Mouse (Mus musculus): ENCODE measurements at regions not wholly inside any gene's neighbourhood (a gene's known extent, or its start where the extent isn't known, plus 50 kb on each side); places are given as distances from the start of the nearest gene placed in this dataset.
A peak's percentile ranks its signal among the peaks of the same experiment; 100 is the strongest.

DNA sequence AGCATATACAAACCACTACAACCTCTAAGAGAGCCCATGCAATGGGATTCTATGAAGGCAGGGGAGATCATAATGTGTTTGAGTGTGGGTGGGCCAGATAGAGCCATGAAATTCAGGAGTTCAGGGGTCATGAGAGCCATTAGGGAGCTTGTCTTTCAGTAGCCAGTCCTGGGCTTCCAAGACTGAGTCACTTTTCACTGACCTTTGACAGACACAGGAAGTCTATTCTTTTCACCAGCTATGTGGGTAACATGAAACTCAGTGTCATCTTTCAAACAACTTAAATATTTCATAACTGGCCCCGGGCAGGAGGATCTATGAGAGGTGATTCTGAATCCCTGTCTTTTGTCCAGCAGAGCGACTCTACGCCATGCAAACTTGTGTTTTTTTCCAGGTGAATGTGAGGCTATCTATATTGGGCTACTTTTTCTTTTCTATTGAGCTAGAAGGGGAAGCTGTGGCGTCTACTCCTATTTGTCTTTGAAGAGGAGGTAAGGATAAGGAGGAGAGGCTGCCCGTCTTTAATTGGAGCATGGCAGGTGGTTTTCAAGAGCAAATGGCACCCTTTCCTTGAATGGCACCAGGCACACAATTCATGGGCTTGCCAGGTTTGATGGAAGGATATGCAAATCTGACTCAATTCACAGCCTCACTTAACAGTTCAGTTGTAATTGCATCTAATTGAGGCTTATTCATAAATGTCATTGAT, 95.6 kb upstream of the Chd2 start:
- DNase-seq, result no peak

DNA sequence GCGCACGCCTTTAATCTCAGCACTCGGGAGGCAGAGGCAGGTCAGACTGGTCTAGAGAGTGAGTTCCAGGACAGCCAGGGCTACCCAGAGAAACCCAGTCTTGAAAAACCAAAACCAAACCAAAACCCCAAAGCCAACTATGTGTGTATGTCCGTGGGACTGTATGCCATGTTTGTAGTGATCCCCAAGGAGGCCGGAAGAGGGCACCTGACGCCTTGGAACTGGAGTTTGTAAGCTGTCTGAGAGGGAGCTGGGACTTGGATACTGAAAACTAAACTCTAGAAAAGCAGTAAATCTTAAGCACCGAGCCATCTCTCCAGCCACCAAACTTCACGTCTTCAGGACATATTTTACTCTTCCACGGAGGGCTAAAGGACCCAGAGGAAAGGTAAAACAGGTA, 93.8 kb upstream of the Chd2 start:
- DNase-seq, result no peak

DNA sequence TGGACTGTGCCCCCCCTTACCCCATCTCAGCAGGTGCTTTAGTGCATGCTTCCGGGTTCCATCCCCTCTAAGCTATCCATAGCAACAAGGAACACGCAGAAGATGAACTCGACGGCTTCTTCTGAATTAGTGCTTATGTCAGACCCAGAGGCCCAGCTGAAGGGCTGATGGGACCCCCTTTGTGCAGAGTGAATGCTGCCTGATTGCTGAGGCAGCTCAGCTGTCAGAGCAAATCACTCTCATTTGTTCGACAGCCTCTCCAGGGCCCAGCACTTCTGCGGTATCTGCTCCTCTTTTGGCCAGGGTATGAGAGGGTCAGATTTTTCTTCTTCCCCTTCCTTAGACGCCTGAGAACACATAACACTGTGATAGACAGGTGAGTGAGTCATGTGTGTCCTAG, 89.2 kb upstream of the Chd2 start:
- DNase-seq, result no peak

DNA sequence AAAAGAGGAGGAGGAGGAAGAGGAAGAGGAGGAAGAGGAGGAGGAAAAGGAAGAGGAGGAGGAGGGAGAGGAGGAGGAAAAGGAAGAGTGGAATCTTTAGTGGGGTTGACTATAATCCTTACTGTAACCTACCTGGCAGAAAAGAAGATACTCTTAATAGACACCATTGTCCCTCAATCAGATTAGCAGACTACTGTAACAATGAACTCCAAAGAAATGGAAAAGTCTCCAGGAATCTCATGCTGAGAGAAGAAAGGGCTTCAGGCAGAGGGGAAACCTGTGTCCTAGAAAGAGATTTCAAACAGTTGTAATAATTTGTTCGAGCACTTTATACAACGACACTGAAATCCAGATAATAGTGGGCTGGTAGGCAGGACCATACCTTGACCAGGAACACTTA, 87.6 kb upstream of the Chd2 start:
- no peak for DNase-seq

DNA sequence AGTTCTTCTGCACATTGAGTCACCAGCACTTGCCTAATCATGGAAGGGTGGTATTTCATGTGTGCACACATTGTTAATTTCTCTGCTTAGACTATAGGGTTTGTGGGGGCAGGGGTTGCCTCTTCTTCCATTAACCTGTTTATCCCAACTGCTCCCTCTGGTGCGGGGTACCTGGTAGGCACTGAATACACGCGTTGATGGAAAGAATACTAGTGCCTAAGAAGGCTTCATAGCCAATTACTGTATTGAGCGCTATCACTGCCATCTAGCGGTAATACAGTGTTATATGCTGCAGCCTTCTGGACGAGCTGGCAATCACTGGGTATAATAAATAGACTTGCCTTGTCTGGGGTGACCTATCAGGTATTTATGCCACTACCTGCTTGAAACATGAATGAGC, 86.4 kb upstream of the Chd2 start:
- DNase-seq, result peak; percentile 74 to 80

DNA sequence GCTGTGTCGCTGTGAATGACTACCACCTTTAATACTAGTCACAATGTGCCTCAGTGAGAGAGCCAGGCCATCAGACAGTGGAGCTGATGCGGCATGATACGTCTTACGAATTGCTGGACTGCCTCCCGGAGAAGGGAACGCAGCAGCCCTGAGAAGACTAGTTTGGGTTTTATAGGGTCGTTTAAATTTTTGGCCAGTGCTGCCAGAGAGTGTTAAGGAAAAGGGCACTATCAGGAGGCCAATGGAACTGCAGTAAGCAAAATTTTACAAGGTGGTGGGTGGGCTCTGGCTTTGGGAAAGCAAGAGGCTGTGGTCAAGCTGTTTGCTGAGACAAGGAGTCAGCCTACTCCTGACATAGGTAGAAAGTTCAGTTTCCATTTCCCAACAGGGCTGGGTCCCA, 84.7 kb upstream of the Chd2 start:
- no peak for DNase-seq

DNA sequence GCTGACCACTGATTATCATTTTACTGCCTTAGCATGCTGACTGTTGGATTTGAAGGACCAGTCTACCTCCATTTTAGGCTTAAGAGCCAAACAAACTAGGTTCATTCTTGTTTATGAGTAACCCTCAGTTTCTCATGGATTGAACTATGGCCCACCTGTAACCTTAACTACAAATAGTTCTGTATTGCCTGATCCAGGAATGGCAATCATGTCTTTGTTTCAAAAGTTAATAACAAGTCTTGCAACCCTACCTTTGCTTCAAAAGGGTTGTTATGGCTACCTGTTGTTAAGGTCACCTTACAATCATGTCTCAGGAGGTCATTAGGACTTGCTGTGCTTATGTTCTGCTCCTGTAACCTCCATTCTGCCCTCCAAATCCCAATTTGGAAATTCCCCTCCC, 84.0 kb upstream of the Chd2 start:
- no peak for DNase-seq

DNA sequence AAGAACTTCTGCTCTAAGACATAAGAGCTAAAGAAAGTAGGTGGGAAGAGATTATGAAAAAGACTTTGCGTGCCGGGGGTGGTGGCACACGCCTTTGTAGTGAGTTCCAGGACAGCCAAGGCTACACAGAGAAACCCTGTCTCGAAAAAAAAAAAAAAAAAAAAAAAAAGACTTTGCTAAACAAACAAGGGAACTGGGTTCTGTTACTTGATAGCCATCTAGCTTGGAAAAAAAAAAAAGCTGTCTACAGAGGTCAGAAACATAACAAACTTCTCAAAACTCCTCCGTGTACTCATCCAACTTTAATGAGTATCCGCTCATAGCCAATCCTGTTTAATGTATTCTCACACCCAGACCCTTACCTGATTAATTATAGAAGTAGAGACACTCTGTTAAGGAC, 83.4 kb upstream of the Chd2 start:
- no peak for DNase-seq

DNA sequence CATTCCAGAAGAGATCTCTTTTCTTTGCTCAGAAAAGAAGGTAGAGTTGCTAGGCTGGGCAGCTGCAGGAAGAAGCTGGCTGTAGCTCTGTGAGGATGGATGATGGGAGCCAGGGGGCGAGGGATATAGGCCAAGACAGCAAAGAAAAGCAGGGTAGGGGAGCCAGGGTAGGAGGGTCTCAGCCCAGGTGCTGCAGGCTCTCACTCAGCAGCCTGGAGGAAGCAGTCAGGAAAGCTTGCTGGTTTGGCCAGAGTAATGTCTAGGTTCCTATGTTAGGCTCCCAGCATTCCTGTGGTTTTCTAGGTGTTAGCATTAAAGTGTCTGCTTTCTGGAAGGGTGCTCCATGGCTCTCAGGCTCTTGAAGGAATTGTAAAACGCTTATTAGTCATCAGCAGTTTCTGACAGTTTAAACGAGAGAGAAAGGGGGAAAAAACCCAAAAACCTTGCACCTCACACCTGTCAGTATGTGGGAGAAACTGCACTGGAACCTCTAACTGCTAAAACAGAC, 82.5 kb upstream of the Chd2 start:
- no peak for DNase-seq

DNA sequence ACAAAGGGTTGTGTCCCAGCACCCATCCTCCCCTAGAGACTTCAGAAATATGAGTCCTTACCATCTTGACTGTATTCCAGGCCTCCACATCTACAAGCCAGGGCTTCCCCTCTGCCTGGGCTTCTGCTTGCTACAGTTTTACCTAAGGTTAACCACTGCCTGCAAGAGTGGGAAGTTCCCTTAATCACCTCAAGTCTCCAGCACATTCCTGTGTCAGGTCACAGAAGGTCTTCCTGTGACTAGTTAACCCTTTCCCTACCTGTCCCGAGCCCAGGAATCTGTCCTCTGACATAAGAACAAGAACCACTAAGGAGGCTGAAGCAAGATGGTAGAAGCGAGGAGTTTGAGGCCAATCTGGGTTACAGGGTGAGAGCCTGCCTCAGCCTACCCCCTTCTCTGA, 80.8 kb upstream of the Chd2 start:
- DNase-seq, result no peak

DNA sequence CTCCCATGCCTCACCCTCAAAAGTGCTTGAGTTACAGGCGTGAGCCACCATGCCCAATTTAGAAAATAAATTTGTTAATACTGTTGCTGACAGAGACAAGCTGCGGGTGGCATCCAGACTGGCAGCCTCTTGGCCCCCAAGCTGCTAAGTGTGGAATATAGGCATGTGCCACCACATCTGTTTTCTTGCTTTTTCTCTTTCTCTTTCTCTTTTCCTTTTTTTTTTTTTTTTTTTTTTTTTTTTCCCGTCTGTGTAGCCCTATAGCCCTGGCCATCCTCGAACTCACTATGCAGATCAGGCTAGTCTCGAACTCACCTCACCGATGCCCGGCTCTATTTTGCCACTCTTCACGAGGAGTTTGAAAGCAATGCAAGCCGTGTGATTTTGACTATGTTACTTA, 78.7 kb upstream of the Chd2 start:
- no peak for DNase-seq

DNA sequence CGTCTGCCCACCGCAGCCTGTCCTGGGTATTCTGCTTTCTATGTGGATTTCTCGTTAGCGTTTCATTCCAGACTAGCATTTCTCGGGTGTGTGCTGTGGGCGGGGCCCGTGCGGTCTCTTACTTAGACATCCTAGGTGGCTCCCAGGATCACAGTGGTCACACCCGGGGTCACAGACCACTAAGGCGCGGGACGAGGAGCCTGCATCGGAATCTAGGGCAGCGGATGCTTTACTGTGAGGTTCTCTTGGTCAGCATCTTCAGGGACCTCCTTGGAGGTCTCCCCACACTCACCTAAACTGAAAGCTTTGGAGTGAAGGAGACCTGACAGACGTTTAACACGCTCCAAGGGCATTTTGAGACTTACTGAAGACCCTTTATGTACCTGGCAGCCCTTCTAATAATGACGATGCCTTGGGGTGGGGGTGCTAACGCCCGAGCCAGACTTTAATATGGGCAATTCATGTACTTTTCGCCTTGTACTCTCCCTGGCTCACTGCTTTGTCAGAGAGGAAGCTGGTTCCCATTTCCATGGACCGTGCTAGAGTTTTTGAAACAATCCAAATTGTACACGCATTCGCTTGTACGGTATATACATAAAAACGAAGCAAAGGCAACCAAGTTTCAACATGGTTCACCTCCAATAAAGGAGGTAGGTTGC, 77.3 kb upstream of the Chd2 start:
- no peak for DNase-seq

DNA sequence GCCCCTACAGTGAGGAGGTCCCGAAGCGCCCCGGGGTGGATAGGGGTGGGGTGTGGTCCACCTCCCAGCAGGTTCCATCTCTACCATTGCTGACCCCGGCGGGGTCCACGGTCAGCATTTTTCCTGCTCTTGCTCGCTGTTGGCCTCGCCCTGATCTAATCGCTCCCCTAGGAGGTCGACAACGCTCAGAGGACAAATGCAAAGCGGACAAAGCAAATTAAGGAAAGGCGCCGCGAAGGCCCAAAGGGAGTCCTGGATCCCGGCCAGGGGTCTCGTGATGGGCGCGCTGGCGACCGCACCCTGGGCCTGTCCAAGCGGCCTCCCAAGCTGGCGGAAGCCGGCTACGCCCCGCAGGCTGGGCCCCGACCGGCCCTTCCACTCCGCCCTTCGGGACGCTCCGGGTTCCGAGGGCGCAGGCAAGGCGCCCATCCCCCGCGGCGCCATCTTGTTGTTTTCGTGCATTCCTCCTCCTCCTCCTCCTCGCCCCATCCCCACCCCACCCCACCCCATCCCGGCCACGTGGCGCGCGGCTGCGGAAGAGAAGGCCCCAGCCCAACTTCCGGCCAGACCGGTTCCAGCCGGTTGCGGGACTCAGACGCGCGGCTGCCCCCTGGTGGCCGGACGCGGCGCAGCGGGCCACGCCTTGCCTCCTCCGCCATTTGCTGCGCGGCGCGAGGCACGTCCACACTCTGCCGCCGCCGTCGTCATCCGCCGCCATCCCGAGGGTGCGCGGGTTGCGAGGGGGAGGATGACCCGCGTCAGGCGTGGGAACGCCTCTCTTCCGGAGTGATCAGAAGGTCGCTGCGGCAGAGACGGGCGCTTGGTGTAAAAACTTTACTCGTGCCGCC, 76.5 kb upstream of the Chd2 start:
- peak; percentile 100 for DNase-seq

DNA sequence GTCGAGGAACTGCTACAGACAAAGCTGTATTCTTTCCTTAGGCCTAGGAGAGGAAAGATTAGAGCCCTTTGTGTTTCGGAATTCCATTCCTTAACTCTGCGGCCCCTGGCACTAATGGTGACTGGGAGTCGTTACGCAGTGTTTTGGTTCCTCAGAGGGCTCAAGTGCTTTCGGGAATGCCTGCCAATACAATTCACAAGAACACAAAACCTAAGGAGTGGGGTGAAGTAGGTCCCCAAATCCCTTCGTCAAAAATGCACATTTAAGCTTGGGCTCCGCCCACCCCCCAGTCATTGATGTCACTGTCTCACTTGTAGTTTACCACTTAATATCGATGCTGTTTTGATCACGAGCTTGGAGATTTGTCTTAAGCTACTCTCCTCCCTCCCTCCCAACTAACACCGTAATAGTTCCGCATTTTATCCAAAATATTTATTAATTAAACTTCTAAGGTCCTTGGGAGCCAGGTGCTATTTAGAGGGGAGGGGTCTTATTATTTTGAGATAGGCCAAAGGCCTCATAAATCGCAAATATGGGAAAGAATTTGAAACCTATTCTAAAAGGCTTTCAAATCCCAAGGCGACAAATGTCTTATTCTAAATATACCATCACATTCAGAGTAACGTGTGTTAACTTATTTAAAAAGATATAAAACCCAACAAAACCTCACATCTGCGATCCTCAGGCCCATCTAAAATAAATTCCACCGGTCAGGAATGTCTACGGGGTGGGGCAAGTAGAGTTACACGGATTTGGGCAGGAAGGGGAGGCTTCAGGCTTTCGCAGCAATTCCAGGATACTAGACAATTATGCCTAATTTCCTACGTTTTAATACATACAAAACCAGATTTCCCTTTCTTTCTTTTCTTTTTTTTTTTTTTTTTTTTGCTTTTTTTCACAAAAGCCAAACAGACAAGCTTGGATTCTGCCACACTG, 75.6 kb upstream of the Chd2 start:
- peak; percentile 74 to 80 for DNase-seq

DNA sequence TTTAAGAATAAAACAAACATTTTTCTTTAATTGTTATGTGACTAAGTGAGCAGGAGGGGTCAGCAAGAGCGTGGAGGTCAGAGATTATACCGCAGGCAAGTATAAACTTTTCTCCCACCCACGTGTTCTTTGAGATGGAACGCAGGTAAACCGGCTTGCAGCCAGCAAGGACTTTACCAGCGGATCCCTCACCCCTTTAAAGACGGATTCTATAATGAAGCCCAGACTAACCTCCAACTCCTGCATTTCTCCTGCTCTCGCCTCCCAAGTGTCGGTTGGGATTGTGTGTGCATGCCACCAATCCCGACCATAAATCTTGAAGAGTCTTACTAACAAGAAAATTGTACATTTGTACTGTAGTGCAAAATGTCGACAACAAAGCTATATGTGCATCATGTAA, 74.4 kb upstream of the Chd2 start:
- no peak for DNase-seq

DNA sequence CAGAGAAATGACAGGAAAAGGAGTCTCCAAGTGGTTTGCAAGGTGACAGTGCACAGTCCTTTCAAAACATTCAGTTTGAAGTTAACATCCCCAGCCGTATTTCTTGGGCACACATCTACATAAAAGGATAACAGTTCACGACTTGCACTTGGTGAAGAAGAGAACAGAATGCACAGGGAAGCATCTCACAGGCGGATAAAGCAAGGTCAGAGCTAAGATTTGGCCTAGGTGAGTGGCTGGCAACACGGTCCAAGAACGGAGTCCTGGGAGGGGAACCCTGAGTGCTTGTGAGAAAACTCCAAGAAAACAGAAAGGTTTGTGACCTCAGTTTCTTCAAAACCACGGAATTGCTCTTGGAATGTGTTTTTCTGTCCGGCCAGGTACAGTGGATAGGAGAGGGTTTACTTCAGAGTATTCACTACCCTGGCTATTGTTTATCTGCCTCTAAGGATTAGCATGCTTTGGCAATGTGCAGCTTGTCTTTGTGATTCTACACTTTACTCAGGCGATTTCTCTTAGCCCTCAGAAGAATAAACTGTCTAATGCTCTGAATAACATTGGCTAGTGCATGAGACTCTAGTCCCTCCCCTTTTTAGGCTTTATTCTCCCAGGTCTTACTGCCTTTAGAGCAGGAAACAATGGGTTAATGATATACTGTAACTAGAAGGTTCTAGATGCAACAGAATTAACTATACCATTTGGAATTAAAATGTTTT, 73.4 kb upstream of the Chd2 start:
- DNase-seq, result no peak

DNA sequence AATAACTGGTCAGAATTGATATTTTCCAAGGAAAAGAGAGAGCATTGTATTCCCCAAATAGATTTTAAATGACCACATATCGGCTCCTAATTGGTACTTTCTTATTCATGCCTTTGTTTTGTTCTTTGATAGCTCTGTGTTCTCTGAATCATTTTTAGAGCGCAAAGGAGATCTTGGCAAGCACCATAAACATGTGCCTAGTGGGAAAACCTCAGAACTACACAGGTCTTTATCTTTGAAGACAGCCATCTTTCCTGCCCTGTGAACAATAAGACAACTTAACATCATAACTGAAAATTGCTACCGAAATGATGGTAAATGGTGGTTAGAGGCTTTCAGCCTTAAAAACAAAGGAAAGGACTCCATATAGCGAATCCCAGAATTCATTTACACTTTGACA, 72.7 kb upstream of the Chd2 start:
- DNase-seq, result no peak

DNA sequence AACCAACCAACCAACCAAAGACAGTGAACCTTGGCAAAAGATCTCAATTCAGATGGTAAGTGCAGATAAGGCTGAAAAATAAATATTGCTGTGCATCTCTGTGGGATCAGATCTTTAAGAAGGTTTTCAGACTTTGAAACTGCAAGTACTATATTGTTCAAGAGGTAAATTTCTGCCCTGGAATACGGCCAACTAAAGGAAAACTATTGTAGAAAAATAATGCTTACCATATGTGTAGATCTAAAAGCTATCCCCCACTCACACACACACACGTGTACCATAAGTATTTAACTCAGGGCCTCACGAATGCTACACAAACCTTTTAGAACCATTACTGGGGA, 71.1 kb upstream of the Chd2 start:
- no peak for DNase-seq

DNA sequence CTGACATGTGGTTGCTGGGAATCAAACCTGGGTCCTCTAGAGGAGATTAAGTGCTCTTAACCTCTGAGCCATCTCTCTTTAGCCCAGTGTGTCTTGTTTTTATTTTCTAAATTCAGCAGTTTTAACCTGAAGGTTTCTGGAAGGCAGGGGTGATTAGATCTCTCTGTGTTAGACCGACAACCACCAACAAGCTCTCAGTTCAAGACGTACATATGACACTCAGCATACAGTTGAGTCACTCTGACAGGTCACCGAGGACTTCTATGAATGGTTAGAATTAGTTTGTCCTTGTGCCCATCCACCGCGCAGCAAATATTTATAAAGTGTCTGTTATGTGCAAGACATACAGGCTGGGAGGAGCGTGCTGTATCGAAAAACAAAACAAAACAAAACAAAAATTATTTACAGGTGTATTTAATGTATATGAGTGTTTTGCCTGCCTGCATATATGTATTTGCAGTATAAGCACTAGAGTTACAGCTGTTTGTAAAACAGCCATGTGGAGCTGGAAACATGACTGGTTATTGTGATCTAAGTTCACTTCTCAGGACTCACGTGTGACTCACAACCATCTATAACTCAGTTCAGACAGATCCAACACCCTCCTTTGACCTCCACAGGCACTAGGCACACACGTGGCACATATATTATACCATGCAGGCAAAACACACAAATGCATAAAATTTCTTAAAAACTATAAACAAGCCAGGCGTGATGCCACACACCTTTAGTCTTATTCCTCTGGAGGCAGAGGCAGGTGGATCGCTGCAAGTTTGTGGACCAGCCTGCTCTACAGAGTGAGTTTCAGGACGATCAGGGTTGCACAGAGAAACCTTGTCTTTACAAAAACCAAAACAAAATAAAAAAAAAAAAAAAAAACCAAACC, 70.5 kb upstream of the Chd2 start:
- no peak for DNase-seq

DNA sequence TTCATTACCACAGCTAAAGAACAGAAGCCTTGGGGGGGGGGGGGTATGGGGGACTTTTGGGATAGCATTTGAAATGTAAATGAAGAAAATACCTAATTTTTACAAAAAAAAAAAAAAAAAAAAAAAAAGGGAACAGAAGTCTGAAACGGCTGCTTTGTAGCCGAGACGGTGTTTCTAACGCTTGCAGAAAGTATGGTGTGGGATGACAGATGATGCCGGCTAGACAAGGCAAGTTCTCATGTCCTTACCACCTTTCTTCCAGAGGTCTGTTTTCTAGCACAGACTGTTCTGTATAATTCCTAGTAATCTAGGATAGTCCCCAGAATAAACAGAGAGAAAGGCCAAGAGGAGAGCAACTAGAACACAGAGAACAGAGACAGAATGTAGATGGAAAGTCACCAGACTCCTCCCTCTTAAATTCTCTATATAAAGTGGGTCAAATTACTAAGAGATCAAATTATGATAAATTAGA, 67.2 kb upstream of the Chd2 start:
- no peak for DNase-seq
